Mouse (Mus musculus) thymus, postnatal 0 days (tissue): Measurements from ENCODE around the gene Nr1h2. TPM values are rescaled to one million over a fixed set of nuclear protein-coding genes. Genes with fewer than 3 reads are reported as not detected.
A peak's percentile ranks its signal among the peaks of the same experiment; 100 is the strongest.

Experiments used
- DNase-seq: peaks from one replicate; pipeline ENCODE4 v3.0.0-alpha.2; 2015; ENCODE audit warnings: low spot score
- polyA plus RNA-seq: library from polyadenylated mRNA; unstranded; fragments of >200 nt; fragmentation: Nextera tagmentation; extraction: Ambion mirVana; gene quantifications from 2 replicates; pipeline ENCODE4 v1.2.1, GENCODE M21; 2015

The Nr1h2 gene
- polyA plus RNA-seq: 96.9 and 101 TPM in 2 replicates

DNA sequence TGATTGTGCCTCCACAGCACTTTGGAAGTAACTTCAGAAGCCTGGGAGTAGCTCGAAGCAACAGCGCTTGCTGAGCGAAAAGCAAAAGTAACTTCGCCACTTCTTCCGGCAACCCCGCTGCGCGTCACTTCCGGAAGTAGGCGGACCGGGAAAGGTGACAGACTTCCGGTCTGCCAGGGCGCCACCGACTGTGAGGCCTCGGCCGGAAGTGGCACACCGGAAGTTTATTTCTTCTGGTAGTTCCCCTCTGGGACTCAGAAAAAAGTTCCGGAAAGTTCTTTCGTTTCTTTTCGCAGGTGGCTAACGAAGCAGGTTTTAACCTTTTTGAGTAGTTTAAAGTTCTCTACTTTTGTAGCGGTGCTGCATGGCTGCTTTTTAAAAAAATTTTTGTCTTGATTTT, at the start of gene Nr1h2:
Nr1h2 (minus strand) TSS at position 126 of the 400 bp plus-strand sequence.
- DNase-seq: peak; percentile 98

DNA sequence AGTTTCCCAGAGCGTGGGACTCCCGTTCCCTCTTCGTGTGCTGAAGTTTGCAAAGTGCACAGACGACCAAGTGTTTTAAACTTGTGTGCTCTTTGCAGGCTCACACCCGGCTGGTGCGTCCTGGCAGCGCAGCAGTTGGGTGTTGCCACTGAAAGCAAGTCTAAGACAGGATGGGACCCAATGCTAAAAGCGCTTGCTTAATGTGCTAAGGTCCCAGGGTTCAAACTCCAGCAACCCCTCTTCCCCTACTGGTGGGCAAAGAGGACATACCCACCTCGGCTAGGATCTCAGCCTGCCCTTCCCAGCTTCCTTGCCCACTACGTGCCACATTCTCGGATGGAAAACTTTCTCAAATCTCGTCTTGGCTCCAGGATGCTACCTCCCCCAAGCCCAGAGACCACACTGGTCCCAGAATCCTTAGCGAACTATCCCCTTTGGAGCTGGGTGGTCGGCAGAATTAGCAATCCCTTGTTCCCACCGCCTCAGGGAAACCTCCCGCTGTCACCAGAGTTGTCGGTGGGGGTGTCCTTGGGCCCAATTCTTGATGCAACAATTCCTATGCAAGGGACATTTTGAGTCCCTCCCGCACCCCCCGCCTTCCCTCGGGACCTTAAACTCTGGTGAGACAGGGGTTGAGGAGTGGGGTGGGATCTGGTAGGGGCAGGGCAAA, 49.6 kb upstream of the Nr1h2 start:
- no peak for DNase-seq

DNA sequence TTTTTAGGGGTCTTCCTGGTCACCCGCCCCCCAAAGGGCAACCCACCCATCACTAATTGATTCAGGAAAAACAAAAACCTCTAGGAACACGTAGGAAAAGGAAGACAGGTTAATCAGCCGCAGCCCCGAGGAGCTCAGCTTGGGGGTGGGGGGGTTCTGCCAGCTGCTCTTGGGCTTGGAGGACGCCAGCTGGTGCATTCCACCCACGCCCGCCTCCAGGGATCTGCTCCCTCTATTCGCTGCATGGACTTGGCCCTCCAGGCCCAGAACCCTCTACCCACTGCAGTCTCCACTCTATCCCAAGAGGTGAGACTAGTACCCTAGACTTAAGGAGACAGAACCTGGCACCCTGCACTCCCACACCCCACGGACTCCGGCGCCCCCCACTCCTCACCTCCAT, 48.7 kb upstream of the Nr1h2 start:
- DNase-seq: no peak

DNA sequence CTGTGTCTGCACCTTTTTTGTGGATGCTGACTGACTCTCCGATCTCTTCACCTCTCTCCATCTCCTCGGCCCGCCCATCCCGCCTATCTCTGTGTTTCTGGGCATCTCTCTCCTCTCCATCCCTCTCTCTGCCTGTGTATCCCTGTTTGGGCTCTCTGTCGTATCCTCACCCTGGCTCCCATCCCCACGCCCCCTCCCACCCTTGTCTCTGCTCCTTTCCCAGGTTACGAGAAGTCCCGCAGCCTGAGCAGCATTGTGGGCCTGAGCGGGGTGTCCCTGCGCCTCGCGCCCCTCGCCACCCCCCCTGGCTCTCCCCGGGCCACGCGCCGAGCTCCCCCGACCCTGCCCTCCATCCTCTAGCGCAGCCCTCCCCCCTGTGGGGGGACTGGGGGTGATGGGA, 47.9 kb upstream of the Nr1h2 start:
- DNase-seq: no peak

DNA sequence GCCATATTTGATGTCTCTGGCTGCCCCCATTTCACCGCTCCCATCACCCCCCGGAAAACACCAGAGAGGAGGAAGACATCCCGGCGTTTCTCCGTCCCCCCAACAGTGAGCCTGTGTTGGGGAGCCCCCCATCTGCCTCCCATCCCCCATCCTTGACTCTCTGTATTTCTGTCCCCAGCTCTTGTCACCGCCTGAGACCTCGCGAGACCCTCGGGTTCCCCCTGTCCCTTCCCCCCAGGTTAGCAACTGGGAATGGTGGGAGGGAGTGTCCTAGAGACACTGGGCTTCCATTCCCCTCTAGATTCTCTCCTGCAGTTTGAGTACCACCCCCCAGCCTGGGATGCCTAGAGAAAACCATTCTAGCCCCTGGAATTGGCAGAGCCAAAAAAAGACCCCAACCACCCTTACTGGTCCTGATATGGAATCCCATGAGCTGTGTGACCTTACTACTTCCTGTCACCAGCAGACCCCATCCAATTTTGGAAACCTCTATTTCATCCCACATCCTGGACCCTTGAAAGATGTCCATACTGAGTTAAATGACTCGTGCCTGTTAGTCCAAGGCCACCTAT, 47.0 kb upstream of the Nr1h2 start:
- DNase-seq: no peak

DNA sequence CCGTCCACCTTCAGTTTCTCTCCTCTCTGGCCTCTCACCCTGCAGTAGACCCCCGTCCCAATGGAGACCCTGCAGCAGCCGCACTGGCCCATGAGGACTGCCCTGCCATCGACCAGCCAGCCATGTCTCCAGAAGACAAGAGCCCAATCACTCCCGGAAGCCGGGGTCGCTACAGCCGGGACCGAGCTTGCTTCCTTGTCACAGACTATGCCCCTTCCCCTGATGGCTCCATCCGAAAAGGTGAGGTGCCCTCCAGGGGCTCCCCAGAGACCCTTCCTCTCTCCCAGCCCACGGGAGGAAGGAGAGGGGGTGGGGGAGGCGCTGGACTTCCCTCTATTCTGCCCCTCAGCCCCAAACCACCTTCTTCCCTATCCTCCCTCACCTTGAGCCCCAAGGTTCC, 44.6 kb upstream of the Nr1h2 start:
- no peak for DNase-seq

DNA sequence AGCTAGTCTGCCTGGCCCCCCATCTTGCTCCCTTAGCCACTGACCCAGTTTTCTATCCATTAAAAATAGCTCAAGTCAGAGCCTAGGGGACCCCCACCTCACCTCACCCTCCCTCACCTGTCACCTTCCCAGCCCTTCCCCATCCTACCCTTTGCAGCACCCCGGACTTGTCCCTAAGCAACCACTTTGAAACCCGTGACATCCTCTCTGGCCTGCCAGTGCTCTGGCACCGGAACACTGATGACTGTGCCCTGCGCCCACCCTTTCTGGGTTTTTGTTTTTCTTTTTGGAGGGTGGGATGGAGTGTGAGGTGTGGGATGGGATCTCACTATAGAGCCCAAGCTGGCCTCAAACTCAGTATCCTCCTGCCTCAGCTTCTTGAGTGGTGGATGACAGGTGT, 43.9 kb upstream of the Nr1h2 start:
- DNase-seq: no peak

DNA sequence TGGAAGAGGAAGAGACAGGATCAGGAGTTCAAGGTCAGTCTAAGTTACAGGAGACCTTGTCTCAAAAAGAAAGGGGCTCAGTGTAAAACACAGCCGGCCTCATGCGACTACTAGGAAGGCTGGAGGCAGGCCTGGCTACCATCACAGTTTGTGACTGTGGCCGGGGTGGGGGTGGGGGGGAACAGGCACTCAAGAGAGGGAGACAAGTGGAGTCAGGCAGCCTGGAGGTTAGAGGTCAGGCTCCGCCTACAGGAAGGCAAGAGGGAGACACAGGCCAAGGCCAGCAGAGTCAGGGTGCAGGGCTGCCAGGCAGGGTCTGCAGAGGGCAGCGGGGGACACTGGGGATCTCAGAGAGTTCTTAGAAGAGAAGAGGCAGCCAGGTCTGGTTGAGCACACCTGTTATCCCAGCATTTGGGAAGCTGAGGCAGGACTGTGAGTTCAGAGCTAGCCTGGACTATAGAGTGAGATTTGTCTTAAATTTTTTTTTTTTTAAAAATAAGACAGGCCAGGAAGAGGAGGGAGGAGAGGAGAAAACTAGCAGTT, 43.3 kb upstream of the Nr1h2 start:
- DNase-seq: no peak

DNA sequence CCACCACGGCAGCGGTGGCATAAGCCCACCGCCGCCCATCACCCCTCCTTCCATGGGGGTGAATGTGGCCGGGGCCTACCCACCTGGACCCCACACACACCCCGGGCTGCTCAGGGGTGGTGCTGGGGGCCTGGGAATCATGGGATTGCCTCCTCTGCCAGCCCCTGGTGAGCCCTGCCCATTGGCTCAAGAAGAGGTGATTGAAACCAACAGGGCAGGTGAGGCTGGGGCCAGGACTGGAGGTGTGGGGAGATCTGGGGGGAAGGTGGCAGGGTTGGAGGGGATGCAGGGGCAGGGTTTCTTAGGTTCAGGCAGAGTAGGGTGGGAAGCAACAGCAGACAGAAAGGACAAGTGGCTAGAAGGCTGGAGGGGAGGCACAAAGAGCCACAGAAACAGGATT, 42.3 kb upstream of the Nr1h2 start:
- no peak for DNase-seq

DNA sequence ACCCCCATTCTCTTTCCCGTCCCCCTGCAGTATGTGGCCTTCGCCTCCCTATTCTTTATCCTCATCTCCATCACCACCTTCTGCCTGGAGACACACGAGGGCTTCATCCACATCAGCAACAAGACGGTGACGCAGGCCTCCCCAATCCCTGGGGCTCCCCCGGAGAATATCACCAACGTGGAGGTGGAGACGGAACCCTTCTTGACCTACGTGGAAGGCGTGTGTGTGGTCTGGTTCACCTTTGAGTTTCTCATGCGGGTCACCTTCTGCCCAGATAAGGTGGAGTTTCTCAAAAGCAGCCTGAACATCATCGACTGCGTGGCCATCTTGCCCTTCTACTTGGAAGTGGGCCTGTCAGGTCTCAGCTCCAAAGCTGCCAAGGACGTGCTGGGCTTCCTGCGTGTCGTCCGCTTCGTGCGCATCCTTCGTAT, 41.4 kb upstream of the Nr1h2 start:
- no peak for DNase-seq

DNA sequence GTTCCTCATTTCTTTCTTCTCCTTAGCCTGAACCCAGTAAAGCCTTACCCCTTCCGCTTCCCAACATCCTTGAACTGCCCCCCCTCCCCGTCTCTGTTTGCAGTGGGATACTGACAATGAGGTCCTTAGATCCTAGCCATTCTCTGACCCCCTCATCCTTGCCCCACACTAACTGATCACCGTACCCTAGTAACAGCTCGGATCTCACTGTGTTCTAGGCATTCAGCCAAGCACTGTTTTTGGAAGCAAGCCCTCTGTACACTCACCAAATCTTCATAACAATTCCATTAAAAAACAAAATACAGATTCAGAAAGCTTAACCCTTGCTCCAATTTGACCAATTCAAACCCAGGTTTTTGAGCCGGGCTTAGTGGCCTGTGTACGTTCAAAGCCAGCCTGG, 40.5 kb upstream of the Nr1h2 start:
- no peak for DNase-seq

DNA sequence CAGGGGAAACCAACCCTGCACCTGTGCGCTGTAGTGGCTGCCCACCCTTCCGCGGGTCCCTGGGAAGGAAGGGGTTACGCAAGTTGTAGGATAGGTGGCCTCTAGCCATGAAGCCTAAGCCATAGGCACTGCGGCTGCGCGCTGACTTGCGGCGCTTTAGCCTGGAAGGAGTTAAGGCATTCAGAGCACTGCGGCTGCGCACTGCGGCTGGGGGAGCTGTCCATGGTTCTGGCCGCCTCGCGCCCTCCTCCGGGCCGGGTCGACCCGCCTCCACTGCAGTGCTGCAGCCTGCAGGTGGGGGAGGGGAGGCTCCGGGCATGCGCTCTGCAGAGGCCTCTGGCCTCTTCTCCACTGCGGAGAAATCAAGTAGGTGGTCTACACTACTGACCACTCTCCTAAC, 40.0 kb upstream of the Nr1h2 start:
- peak; percentile 78 for DNase-seq

DNA sequence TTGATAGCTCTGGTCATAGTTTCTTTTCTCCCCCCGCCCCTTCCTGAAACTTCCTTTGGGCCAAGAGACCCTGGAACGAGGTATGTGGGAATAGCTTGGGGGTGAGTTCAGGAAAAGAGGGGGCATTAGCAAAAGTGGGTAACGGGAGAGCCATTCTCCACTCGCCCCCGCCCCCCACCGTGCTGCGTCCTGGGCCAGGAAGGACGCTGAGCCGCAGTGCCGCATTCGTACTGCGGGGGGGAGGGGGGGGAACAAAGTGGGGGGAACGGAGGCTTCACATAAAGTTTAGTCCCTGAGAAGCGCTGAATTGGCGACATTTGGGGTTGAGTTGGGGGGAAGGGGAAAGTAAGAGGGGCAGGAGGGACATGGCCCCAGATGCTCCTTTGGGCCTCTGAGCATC, 39.3 kb upstream of the Nr1h2 start:
- DNase-seq: no peak

DNA sequence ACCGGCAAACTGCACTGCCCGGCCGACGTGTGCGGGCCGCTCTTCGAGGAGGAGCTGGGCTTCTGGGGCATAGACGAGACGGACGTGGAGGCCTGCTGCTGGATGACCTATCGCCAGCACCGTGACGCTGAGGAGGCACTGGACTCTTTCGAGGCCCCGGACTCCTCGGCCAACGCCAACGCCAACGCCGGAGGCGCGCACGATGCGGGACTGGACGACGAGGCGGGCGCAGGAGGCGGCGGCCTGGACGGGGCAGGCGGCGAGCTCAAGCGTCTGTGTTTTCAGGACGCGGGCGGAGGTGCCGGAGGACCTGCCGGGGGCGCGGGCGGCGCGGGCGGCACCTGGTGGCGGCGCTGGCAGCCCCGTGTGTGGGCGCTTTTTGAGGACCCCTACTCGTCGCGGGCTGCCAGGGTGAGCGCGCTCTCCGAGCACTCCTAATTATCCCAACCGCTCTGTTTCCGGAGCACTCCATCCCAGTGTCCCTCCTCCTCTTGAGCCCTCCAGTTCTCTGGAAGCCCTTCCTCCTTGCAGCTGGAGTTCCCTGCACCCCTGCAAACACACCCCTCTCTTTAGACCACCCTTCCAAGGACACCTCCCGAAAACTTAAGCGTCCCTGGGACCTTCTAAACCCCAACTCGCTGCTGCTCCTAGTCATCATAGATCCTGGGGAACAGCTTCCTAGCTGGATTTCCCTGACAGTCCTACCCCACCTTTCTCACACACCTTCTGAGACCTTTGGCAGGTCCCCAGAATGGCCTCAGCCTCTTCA, 37.8 kb upstream of the Nr1h2 start:
- DNase-seq: no peak

DNA sequence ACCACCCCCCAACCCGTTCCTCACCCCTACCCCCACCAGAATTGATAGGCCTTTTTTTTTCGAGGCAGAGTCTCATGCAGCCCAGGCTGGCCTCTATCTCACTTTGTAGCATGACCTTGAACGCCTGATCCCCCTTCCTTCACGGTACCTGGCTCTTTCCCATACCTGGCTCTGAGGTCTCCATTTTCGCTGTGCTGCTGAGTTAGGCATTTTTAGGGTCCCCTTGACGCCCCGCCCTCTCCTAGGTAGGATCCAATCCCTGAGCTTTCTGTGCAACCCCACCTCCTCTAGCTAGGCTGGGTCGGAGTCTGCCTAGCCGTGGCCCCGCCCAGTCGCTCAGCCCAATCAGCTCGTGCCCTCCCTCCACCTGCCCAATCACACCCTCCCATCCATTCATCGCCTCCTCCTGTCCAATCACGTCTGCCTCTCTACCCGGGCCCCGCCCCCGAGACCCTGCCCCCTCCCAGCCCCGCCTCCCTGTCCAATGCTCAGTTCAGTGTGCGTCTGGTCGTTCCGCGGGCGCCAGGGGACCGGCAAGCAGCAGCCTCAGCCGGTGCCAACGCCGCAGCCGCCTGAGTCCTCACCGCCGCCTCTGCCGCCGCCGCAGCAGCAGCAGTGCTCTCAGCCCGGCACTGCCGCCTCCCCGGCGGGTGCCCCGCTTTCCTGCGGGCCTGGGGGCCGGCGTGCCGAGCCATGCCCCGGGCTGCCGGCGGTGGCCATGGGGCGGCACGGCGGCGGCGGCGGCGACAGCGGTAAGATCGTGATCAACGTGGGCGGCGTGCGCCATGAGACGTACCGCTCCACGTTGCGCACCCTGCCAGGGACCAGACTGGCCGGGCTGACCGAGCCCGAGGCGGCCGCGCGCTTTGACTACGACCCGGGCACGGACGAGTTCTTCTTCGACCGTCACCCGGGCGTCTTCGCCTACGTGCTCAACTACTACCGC, 36.9 kb upstream of the Nr1h2 start, which contains the start of gene Kcnc3:
Kcnc3 (plus strand) TSS at position 263 of the 946 bp plus-strand sequence.
- peak; percentile 74 for DNase-seq

DNA sequence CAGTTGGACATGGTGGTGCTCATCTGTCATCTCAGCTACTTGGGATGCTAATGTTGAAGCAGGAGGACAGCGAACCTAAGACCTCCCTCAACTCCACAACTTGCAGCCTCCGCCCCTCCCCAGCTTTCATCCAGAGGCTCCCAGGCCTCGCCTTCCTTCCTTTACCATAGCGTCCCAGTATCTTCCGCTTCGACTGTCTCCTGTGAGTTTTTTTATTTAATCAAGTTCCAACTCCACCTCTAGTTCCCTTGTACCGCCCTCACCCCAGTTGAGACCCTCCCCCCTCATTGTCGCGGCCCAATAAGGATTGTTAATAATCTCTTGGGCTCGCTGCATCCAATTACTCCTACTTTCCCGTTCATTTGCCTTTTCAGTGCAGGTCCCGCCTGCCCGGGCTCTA, 36.2 kb upstream of the Nr1h2 start:
- no peak for DNase-seq

DNA sequence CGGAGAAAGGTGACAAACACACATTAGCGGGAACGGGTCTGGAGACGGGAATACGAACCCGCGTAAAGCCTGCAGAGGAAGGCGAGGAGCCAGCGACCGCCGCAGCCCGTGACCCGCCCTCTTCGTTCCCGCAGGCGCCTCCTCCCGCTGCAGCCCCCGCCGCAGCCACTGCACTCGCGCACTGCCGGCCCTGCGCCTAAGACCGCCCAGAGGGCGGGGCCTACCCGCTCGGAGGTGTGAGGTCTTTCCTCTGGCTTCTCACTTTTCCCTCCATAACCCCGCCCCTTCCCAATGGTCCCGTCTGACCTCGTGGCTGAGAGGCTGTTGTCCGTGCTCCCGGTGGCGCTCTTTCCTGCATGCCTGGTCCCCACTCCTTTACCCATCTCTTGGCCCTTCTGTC, 35.4 kb upstream of the Nr1h2 start:
- peak; percentile 45 for DNase-seq

DNA sequence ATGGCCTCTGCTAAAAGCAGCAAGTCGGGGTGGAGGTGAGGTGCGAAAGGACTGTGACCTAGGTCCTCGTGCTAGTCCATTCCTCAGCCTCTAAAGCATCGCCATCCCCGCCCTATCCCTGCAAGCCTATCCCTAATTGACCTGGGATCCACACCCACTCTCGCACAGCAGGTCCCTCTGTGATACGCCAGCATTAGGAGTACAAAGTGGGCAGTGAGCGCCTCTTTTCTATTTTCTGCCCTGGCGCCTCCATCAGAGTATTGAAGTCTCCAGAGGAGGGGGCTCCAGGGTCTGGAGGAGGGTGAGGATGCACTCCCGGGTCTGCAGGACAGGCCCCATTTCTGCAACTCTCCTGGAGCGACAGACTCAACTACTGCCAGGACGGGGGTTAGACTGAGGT, 34.6 kb upstream of the Nr1h2 start:
- DNase-seq: no peak

DNA sequence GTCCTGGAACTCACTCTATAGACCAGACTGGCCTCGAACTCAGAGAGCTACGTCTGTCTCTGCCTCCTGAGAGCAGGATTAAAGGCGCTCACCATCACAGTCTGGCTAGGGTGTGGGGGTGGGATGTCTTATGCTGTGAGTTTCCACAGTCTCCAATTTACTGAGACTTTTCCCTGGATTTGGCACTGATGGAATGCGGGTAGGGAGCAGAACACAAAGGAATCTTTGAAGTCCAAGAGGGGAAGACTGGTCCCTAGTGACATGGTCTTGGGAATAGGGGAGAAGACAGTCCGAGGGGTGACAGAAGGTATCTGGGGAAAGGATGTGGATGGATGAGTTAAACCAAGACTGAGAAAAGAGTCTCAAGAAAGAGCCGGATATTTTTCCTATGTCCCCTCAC, 33.9 kb upstream of the Nr1h2 start:
- DNase-seq: no peak

DNA sequence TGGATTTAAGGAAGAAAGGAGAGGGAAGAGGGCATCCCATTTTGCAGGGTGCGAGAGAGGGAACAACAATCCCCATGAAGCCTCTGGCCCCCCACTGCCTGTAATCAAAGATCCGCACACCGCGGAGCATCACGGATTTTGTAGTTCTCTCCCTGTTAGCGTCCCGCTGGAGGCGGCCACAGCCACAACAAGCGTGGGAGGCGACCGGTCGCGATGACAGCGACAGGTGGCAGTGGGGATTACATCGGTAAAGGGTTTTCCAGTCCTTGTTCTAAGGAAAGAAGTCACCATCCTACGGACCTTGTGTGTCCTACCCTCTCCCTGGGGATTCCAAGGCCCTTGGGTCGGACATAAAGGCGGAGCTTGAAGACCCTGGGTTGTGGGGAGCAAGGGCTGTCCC, 33.2 kb upstream of the Nr1h2 start:
- DNase-seq: peak; percentile 44

DNA sequence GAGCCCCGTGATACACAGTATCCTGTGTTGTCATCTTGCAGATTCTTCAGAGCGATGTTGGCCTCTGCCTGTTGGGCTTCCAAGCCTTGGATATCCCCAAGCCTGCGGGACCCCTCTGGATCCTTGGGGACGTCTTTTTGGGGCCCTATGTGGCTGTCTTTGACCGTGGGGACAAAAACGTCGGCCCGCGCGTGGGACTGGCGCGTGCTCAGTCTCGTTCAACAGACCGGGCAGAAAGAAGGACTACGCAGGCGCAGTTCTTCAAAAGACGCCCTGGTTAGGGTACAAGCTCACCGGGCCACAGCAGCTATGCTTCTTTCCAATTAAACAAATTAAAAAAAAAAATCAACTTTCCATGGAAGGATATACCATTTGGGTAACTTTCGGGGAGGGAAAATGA, 32.8 kb upstream of the Nr1h2 start:
- DNase-seq: peak; percentile 18
